Mouse (Mus musculus): ENCODE results near the gene Grk1. TPM values are rescaled to one million over a fixed set of nuclear protein-coding genes. Genes with fewer than 3 reads are reported as not detected.
A peak's percentile ranks its signal among the peaks of the same experiment; 100 is the strongest.

The Grk1 gene
- polyA plus RNA-seq, 1 experiment from 2014 or later, result not detected

- H3K4me3 ChIP-seq (ENCODE audit: low read depth, low read length), result no peak within 1 kb of the TSS
- no peak within 1 kb of the TSS for H3K27ac ChIP-seq (ENCODE audit: low read length)
- WGBS, result 21% methylated on average over 10 of the region's 10 CpGs
- no peak for ATAC-seq
- H3K4me2 ChIP-seq (replicated peaks; ENCODE audit: low read depth, low read length), result no peak within 1 kb of the TSS
- TF ChIP-seq EP300 (IDR thresholded peaks at IDR 0.05) (no peak), CTCF (IDR thresholded peaks at IDR 0.05) (no peak)
- peaks cover 9% of the 10 kb centered on the region; the same call in 1 of the 2 replicates for H3K27me3 ChIP-seq (replicated peaks; ENCODE audit: insufficient read depth, low read length)
- H3K4me1 ChIP-seq (ENCODE audit: insufficient read depth, low read depth, low read length), result no peaks in the 10 kb centered on the region
- no peaks in the 10 kb centered on the region for H3K9me3 ChIP-seq (ENCODE audit: low read length)
- no peak within 1 kb of the TSS for H3K9ac ChIP-seq (replicated peaks; ENCODE audit: low read depth)
- no peaks in the 10 kb centered on the region for H3K36me3 ChIP-seq (ENCODE audit: insufficient read depth, low read length)
- DNase-seq (ENCODE audit: low spot score), result no peak
Observed at GRCm38 (mm10) chr8:13434889-13435288, 30.0 kb downstream of the Grk1 start, which contains the start of gene Tmem255b. TSS of gene Tmem255b (plus strand) at chr8:13435189.

GRCm38 (mm10) chr8:13436052-13436451 lies 31.2 kb downstream of the Grk1 start:
- Histone ChIP-seq H3K9me3 (ENCODE audit: low read length) (no peaks in the 10 kb centered on the region), H3K4me2 (replicated peaks; ENCODE audit: low read depth, low read length) (no peak overlapping the region), H3K4me3 (ENCODE audit: low read depth, low read length) (no peak overlapping the region), H3K9ac (replicated peaks; ENCODE audit: low read depth) (no peak overlapping the region), H3K36me3 (ENCODE audit: insufficient read depth, low read length) (no peaks in the 10 kb centered on the region), H3K4me1 (ENCODE audit: insufficient read depth, low read depth, low read length) (no peaks in the 10 kb centered on the region), H3K27ac (ENCODE audit: low read length) (no peak overlapping the region), H3K27me3 (replicated peaks; ENCODE audit: insufficient read depth, low read length) (peaks cover 9% of the 10 kb centered on the region; the same call in 1 of the 2 replicates)
- TF ChIP-seq CTCF (IDR thresholded peaks at IDR 0.05) (no peak), EP300 (IDR thresholded peaks at IDR 0.05) (no peak)
- DNase-seq (ENCODE audit: low spot score), result no peak
- 9% methylated on average over 8 of the region's 8 CpGs for WGBS
- ATAC-seq, result no peak

GRCm38 (mm10) chr8:13437531-13437930 lies 32.6 kb downstream of the Grk1 start:
- no peak for ATAC-seq
- TF ChIP-seq CTCF (IDR thresholded peaks at IDR 0.05) (no peak), EP300 (IDR thresholded peaks at IDR 0.05) (no peak)
- DNase-seq (ENCODE audit: low spot score), result no peak
- no peaks in the 10 kb centered on the region for H3K9me3 ChIP-seq (ENCODE audit: low read length)
- no peaks in the 10 kb centered on the region for H3K4me1 ChIP-seq (ENCODE audit: insufficient read depth, low read depth, low read length)
- peaks cover 9% of the 10 kb centered on the region; the same call in 1 of the 2 replicates for H3K27me3 ChIP-seq (replicated peaks; ENCODE audit: insufficient read depth, low read length)
- no peak overlapping the region for H3K4me3 ChIP-seq (ENCODE audit: low read depth, low read length)
- WGBS, result 80% methylated on average over 2 of the region's 2 CpGs
- no peak overlapping the region for H3K4me2 ChIP-seq (replicated peaks; ENCODE audit: low read depth, low read length)
- no peak overlapping the region for H3K9ac ChIP-seq (replicated peaks; ENCODE audit: low read depth)
- no peak overlapping the region for H3K27ac ChIP-seq (ENCODE audit: low read length)
- H3K36me3 ChIP-seq (ENCODE audit: insufficient read depth, low read length), result no peaks in the 10 kb centered on the region

GRCm38 (mm10) chr8:13442152-13442551 lies 37.3 kb downstream of the Grk1 start:
- H3K4me3 ChIP-seq (ENCODE audit: low read depth, low read length), result no peak overlapping the region
- no peaks in the 10 kb centered on the region for H3K4me1 ChIP-seq (ENCODE audit: insufficient read depth, low read depth, low read length)
- ATAC-seq, result no peak
- no peaks in the 10 kb centered on the region for H3K36me3 ChIP-seq (ENCODE audit: insufficient read depth, low read length)
- WGBS, result 85% methylated on average over 2 of the region's 2 CpGs
- DNase-seq (ENCODE audit: low spot score), result no peak
- H3K9me3 ChIP-seq (ENCODE audit: low read length), result no peaks in the 10 kb centered on the region
- H3K27me3 ChIP-seq (replicated peaks; ENCODE audit: insufficient read depth, low read length), result no peaks in the 10 kb centered on the region
- no peak for TF ChIP-seq CTCF (IDR thresholded peaks at IDR 0.05)
- TF ChIP-seq EP300 (IDR thresholded peaks at IDR 0.05), result no peak
- H3K27ac ChIP-seq (ENCODE audit: low read length), result no peak overlapping the region
- no peak overlapping the region for H3K9ac ChIP-seq (replicated peaks; ENCODE audit: low read depth)
- no peak overlapping the region for H3K4me2 ChIP-seq (replicated peaks; ENCODE audit: low read depth, low read length)

- Histone ChIP-seq H3K4me3 (ENCODE audit: low read depth, low read length) (no peak overlapping the region), H3K9me3 (ENCODE audit: low read length) (no peaks in the 10 kb centered on the region), H3K36me3 (ENCODE audit: insufficient read depth, low read length) (no peaks in the 10 kb centered on the region), H3K4me2 (replicated peaks; ENCODE audit: low read depth, low read length) (no peak overlapping the region), H3K27me3 (replicated peaks; ENCODE audit: insufficient read depth, low read length) (no peaks in the 10 kb centered on the region), H3K9ac (replicated peaks; ENCODE audit: low read depth) (no peak overlapping the region), H3K27ac (ENCODE audit: low read length) (no peak overlapping the region), H3K4me1 (ENCODE audit: insufficient read depth, low read depth, low read length) (no peaks in the 10 kb centered on the region)
- DNase-seq (ENCODE audit: low spot score) (no peak), ATAC-seq (no peak)
- 82% methylated on average over 6 of the region's 6 CpGs for WGBS
- TF ChIP-seq CTCF (IDR thresholded peaks at IDR 0.05) (no peak), EP300 (IDR thresholded peaks at IDR 0.05) (no peak)
Observed at GRCm38 (mm10) chr8:13446456-13446855, 41.6 kb downstream of the Grk1 start.

- DNase-seq (ENCODE audit: low spot score) (peak; percentile 33), ATAC-seq (no peak)
- TF ChIP-seq CTCF (IDR thresholded peaks at IDR 0.05), result no peak
- no peak for TF ChIP-seq EP300 (IDR thresholded peaks at IDR 0.05)
- no peaks in the 10 kb centered on the region for H3K36me3 ChIP-seq (ENCODE audit: insufficient read depth, low read length)
- no peaks in the 10 kb centered on the region for H3K4me1 ChIP-seq (ENCODE audit: insufficient read depth, low read depth, low read length)
- no peak overlapping the region for H3K4me3 ChIP-seq (ENCODE audit: low read depth, low read length)
- H3K4me2 ChIP-seq (replicated peaks; ENCODE audit: low read depth, low read length), result no peak overlapping the region
- 53% methylated on average over 4 of the region's 4 CpGs for WGBS
- H3K9ac ChIP-seq (replicated peaks; ENCODE audit: low read depth), result no peak overlapping the region
- no peaks in the 10 kb centered on the region for H3K9me3 ChIP-seq (ENCODE audit: low read length)
- no peaks in the 10 kb centered on the region for H3K27me3 ChIP-seq (replicated peaks; ENCODE audit: insufficient read depth, low read length)
- H3K27ac ChIP-seq (ENCODE audit: low read length), result no peak overlapping the region
Observed at GRCm38 (mm10) chr8:13448145-13448544, 43.3 kb downstream of the Grk1 start.

GRCm38 (mm10) chr8:13451747-13452277 lies 46.9 kb downstream of the Grk1 start:
- Histone ChIP-seq H3K4me3 (ENCODE audit: low read depth, low read length) (no peak overlapping the region), H3K9ac (replicated peaks; ENCODE audit: low read depth) (no peak overlapping the region), H3K36me3 (ENCODE audit: insufficient read depth, low read length) (no peaks in the 10 kb centered on the region), H3K27ac (ENCODE audit: low read length) (no peak overlapping the region), H3K27me3 (replicated peaks; ENCODE audit: insufficient read depth, low read length) (no peaks in the 10 kb centered on the region), H3K4me2 (replicated peaks; ENCODE audit: low read depth, low read length) (no peak overlapping the region), H3K9me3 (ENCODE audit: low read length) (no peaks in the 10 kb centered on the region), H3K4me1 (ENCODE audit: insufficient read depth, low read depth, low read length) (no peaks in the 10 kb centered on the region)
- ATAC-seq, result no peak
- WGBS, result 65% methylated on average over 6 of the region's 6 CpGs
- TF ChIP-seq CTCF (IDR thresholded peaks at IDR 0.05) (no peak), EP300 (IDR thresholded peaks at IDR 0.05) (no peak)
- DNase-seq (ENCODE audit: low spot score), result no peak
